Mouse (Mus musculus) lung, adult 2 months (tissue): ENCODE data around the gene Rassf7.

Experiments used
- CTCF ChIP-seq: fragments of 200-500 bp; IDR thresholded peaks from 2 replicates; pipeline ENCODE4 v1.5.1; 2011; ENCODE audit warnings: mild to moderate bottlenecking, low read length, control low read depth; ENCODE audit not compliant: insufficient read depth
- POLR2A ChIP-seq: fragments of 200-500 bp; IDR thresholded peaks from 2 replicates; pipeline ENCODE4 v1.6.1; 2011; ENCODE audit warnings: low read depth, mild to moderate bottlenecking, control low read depth, low read length, borderline replicate concordance; ENCODE audit errors: extremely low read depth

- no peak for TF ChIP-seq CTCF
- TF ChIP-seq POLR2A: no peak
Observed at GRCm38 (mm10) chr7:141231551-141231950, 15.9 kb downstream of the Rassf7 start.
